Mouse (Mus musculus): ENCODE measurements around the gene Xrcc6. TPM values are rescaled to one million over a fixed set of nuclear protein-coding genes. Genes with fewer than 3 reads are reported as not detected.

The Xrcc6 gene
- polyA plus RNA-seq, 1 experiment from 2014 or later: 472 TPM

- DNase-seq (ENCODE audit: low spot score): no peak
Observed at GRCm38 (mm10) chr15:82073490-82073889, 85.9 kb downstream of the Xrcc6 start.

- no peak for DNase-seq (ENCODE audit: low spot score)
Observed at GRCm38 (mm10) chr15:82079883-82080282, 92.2 kb downstream of the Xrcc6 start.

GRCm38 (mm10) chr15:82081161-82081560 lies 93.5 kb downstream of the Xrcc6 start:
- peak; percentile 77 for DNase-seq (ENCODE audit: low spot score)

GRCm38 (mm10) chr15:82085606-82086005 lies 98.0 kb downstream of the Xrcc6 start:
- DNase-seq (ENCODE audit: low spot score): no peak

GRCm38 (mm10) chr15:82086131-82086530 lies 98.5 kb downstream of the Xrcc6 start:
- no peak for DNase-seq (ENCODE audit: low spot score)

GRCm38 (mm10) chr15:82087266-82087665 lies 99.6 kb downstream of the Xrcc6 start:
- DNase-seq (ENCODE audit: low spot score): peak; percentile 29

Other genes starting within 250 kb of the Xrcc6 start
- gene Zc3h7b, start 242.8 kb upstream of the Xrcc6 start, polyA plus RNA-seq (2015; fragmentation: Nextera tagmentation; extraction: Ambion mirVana): 14.5 and 17.6 TPM in 2 replicates
- gene Rangap1, start 242.3 kb upstream of the Xrcc6 start, polyA plus RNA-seq (2015; fragmentation: Nextera tagmentation; extraction: Ambion mirVana): 67.1 and 71.0 TPM in 2 replicates
- gene Tef, start 185.4 kb upstream of the Xrcc6 start, polyA plus RNA-seq (2015; fragmentation: Nextera tagmentation; extraction: Ambion mirVana): 12.3 and 14.8 TPM in 2 replicates
- 28.8 TPM in 2 replicates for gene Tob2, start 129.0 kb upstream of the Xrcc6 start, polyA plus RNA-seq (2015; fragmentation: Nextera tagmentation; extraction: Ambion mirVana)
- gene Phf5a, start 115.9 kb upstream of the Xrcc6 start, polyA plus RNA-seq (2015; fragmentation: Nextera tagmentation; extraction: Ambion mirVana): 154 and 161 TPM in 2 replicates
- 126 and 136 TPM in 2 replicates for gene Aco2, start 115.5 kb upstream of the Xrcc6 start, polyA plus RNA-seq (2015; fragmentation: Nextera tagmentation; extraction: Ambion mirVana)
- gene Polr3h, start 61.6 kb upstream of the Xrcc6 start, polyA plus RNA-seq (2015; fragmentation: Nextera tagmentation; extraction: Ambion mirVana): 81.8 and 84.1 TPM in 2 replicates
- gene Csdc2, start 51.1 kb upstream of the Xrcc6 start, polyA plus RNA-seq (2015; fragmentation: Nextera tagmentation; extraction: Ambion mirVana): 0.62 and 0.88 TPM in 2 replicates
- gene Pmm1, start 26.9 kb upstream of the Xrcc6 start, polyA plus RNA-seq (2015; fragmentation: Nextera tagmentation; extraction: Ambion mirVana): 45.1 and 50.5 TPM in 2 replicates
- gene 1700029P11Rik, start 7.3 kb upstream of the Xrcc6 start, polyA plus RNA-seq (2015; fragmentation: Nextera tagmentation; extraction: Ambion mirVana): not detected in 2 replicates
- gene Desi1, start 46.0 kb downstream of the Xrcc6 start, polyA plus RNA-seq (2015; fragmentation: Nextera tagmentation; extraction: Ambion mirVana): 160 and 169 TPM in 2 replicates
- gene Snu13, start 59.8 kb downstream of the Xrcc6 start, polyA plus RNA-seq (2015; fragmentation: Nextera tagmentation; extraction: Ambion mirVana): 387 and 431 TPM in 2 replicates
- gene 4930407I10Rik, start 71.3 kb downstream of the Xrcc6 start, polyA plus RNA-seq (2015; fragmentation: Nextera tagmentation; extraction: Ambion mirVana): 0.04 TPM in 1 of 2 replicates, not detected in the other
- gene Mei1, start 82.2 kb downstream of the Xrcc6 start, polyA plus RNA-seq (2015; fragmentation: Nextera tagmentation; extraction: Ambion mirVana): 0.04 TPM in 1 of 2 replicates, not detected in the other
- 34.1 and 34.4 TPM in 2 replicates for gene Ccdc134, start 140.1 kb downstream of the Xrcc6 start, polyA plus RNA-seq (2015; fragmentation: Nextera tagmentation; extraction: Ambion mirVana)
- 152 and 161 TPM in 2 replicates for gene Srebf2, start 159.3 kb downstream of the Xrcc6 start, polyA plus RNA-seq (2015; fragmentation: Nextera tagmentation; extraction: Ambion mirVana)
- gene Shisa8, start 225.0 kb downstream of the Xrcc6 start, polyA plus RNA-seq (2015; fragmentation: Nextera tagmentation; extraction: Ambion mirVana): 0.15 and 0.26 TPM in 2 replicates
- gene Tnfrsf13c, start 236.5 kb downstream of the Xrcc6 start, polyA plus RNA-seq (2015; fragmentation: Nextera tagmentation; extraction: Ambion mirVana): 0.22 and 0.49 TPM in 2 replicates